ENCODE assay signal across 16 mouse cellular contexts in genomic region chr6:48288011-48288410, GRCm38 (mm10).
DNase-seq lines count a peak whose midpoint lies in the region; ATAC-seq and TF ChIP-seq lines count a peak whose summit lies in the region.
"Had no signal": no experiment of that assay in that cellular context is flagged by ENCODE, and none has a peak within 500 bp of the region (broad histone marks: within the 10 kb centered on the region; RNA-seq: fewer than 3 reads in every experiment).

No protein-coding gene starts in this region.

- H3K4me3 ChIP-seq in kidney, embryonic 14.5 days (ENCODE audit: low read length), result no peak overlapping the region
- H3K4me3 ChIP-seq in forebrain, postnatal 0 days (ENCODE audit: low read depth, low read length), result no peak overlapping the region
- H3K4me3 ChIP-seq: embryonic facial prominence, embryonic 12.5 days; forebrain, embryonic 10.5 days; limb, embryonic 15.5 days; midbrain, embryonic 12.5 days; stomach, embryonic 15.5 days had no signal

- H3K4me2 ChIP-seq in kidney, embryonic 14.5 days (replicated peaks; ENCODE audit: low read depth, low read length), result no peak overlapping the region
- no peak overlapping the region for H3K4me2 ChIP-seq in forebrain, postnatal 0 days (ENCODE audit: low read depth)
- H3K4me2 ChIP-seq: embryonic facial prominence, embryonic 12.5 days; limb, embryonic 15.5 days; midbrain, embryonic 12.5 days; stomach, embryonic 15.5 days had no signal

- H3K9me3 ChIP-seq in kidney, embryonic 14.5 days (ENCODE audit: control insufficient read depth, low read length), result no peaks in the 10 kb centered on the region
- 0 out of 2 replicates have a peak, but pooled peaks cover 4% of the 10 kb centered on the region for H3K9me3 ChIP-seq in forebrain, postnatal 0 days (ENCODE audit: low read length)
- H3K9me3 ChIP-seq: embryonic facial prominence, embryonic 12.5 days; limb, embryonic 15.5 days; midbrain, embryonic 12.5 days; stomach, embryonic 15.5 days had no signal

- no peaks in the 10 kb centered on the region for H3K27me3 ChIP-seq in kidney, embryonic 14.5 days (ENCODE audit: control insufficient read depth, insufficient read depth, low read length)
- no peaks in the 10 kb centered on the region for H3K27me3 ChIP-seq in forebrain, postnatal 0 days (ENCODE audit: insufficient read depth, low read length)
- H3K27me3 ChIP-seq: embryonic facial prominence, embryonic 12.5 days; limb, embryonic 15.5 days; midbrain, embryonic 12.5 days; stomach, embryonic 15.5 days had no signal

- H3K9ac ChIP-seq in kidney, embryonic 14.5 days (ENCODE audit: low read depth, low read length), result no peak overlapping the region
- no peak overlapping the region for H3K9ac ChIP-seq in forebrain, postnatal 0 days
- H3K9ac ChIP-seq: embryonic facial prominence, embryonic 12.5 days; limb, embryonic 15.5 days; midbrain, embryonic 12.5 days; stomach, embryonic 15.5 days had no signal

- no peaks in the 10 kb centered on the region for H3K36me3 ChIP-seq in kidney, embryonic 14.5 days (ENCODE audit: control insufficient read depth, insufficient read depth, low read length)
- H3K36me3 ChIP-seq in forebrain, postnatal 0 days (ENCODE audit: insufficient read depth), result no peaks in the 10 kb centered on the region
- H3K36me3 ChIP-seq: embryonic facial prominence, embryonic 12.5 days; forebrain, embryonic 10.5 days; limb, embryonic 15.5 days; midbrain, embryonic 12.5 days; stomach, embryonic 15.5 days had no signal

- ATAC-seq in kidney, embryonic 14.5 days (ENCODE audit: low FRiP score, low TSS enrichment), result no peak
- no peak for ATAC-seq in forebrain, postnatal 0 days

- no peak for TF ChIP-seq CTCF in forebrain, postnatal 0 days (IDR thresholded peaks at IDR 0.05; ENCODE audit: low read depth)

- H3K27ac ChIP-seq in kidney, embryonic 14.5 days (ENCODE audit: low read depth, low read length), result no peak overlapping the region
- H3K27ac ChIP-seq in forebrain, postnatal 0 days (ENCODE audit: low read depth, low read length), result no peak overlapping the region
- H3K27ac ChIP-seq: embryonic facial prominence, embryonic 12.5 days; forebrain, embryonic 10.5 days; limb, embryonic 15.5 days; midbrain, embryonic 12.5 days; stomach, embryonic 15.5 days had no signal

- DNase-seq in adrenal gland, postnatal 14 days, result peak; percentile 14
- no peak for DNase-seq in adrenal gland, postnatal 10 days
- peak; percentile 1 to 3 for DNase-seq in kidney, postnatal 36 days
- DNase-seq in ZHBTc4 (ENCODE audit: low read depth, low spot score), result peak; percentile 27
- DNase-seq in mesoderm, embryonic 11.5 days (ENCODE audit: low read depth, low spot score), result peak; percentile 40
- DNase-seq in layer of hippocampus, adult 9-10 months (ENCODE audit: low spot score), result no peak
- DNase-seq in forebrain, postnatal 0 days, result no peak
- DNase-seq: cerebellum, adult 2 months; lung, postnatal 14 days; thymus, postnatal 14 days had no signal

- no peaks in the 10 kb centered on the region for H3K4me1 ChIP-seq in kidney, embryonic 14.5 days (ENCODE audit: control insufficient read depth, insufficient read depth, low read length)
- H3K4me1 ChIP-seq in forebrain, postnatal 0 days (ENCODE audit: insufficient read depth), result no peaks in the 10 kb centered on the region
- H3K4me1 ChIP-seq: embryonic facial prominence, embryonic 12.5 days; forebrain, embryonic 10.5 days; limb, embryonic 15.5 days; midbrain, embryonic 12.5 days; stomach, embryonic 15.5 days had no signal

- WGBS in kidney, embryonic 14.5 days, result 85% methylated on average over 1 of the region's 1 CpGs
- WGBS in forebrain, postnatal 0 days, result 85% methylated on average over 1 of the region's 1 CpGs

Comparison
In these comparisons a context has a peak if more than half of its experiments do, and no peak if none do; other contexts are left out.
1. DNase-seq: peak in adrenal gland, postnatal 14 days (single experiment), kidney, postnatal 36 days (2 of 2), ZHBTc4 (single experiment) and mesoderm, embryonic 11.5 days (single experiment); none in adrenal gland, postnatal 10 days (single experiment), layer of hippocampus, adult 9-10 months (single experiment) and forebrain, postnatal 0 days (single experiment).